Mouse (Mus musculus) kidney, embryonic 14.5 days (tissue): ENCODE results near the gene Gm42674. TPM values are rescaled to one million over a fixed set of nuclear protein-coding genes. Genes with fewer than 3 reads are reported as not detected.
A peak's percentile ranks its signal among the peaks of the same experiment; 100 is the strongest.

Experiments
- ATAC-seq: fragments of 200-750 bp; cut with Nextera tagmentation; 2 replicates; pipeline ENCODE4 v1.8.0; 2017; ENCODE audit warnings: moderate number of reproducible peaks, mild to moderate bottlenecking, moderate TSS enrichment, moderate library complexity; ENCODE audit not compliant: low FRiP score, low TSS enrichment
- H3K27ac ChIP-seq: fragments of 300-500 bp; sonication (generic); 2 replicates; pipeline ENCODE4 v1.5.1; 2014; ENCODE audit warnings: low read depth, mild to moderate bottlenecking, low read length, moderate library complexity, mixed read lengths
- H3K27me3 ChIP-seq: fragments of 300-500 bp; sonication (generic); 2 replicates; pipeline ENCODE4 v1.6.1; 2014; ENCODE audit warnings: mild to moderate bottlenecking, low read length; ENCODE audit not compliant: control insufficient read depth, insufficient read depth
- H3K36me3 ChIP-seq: fragments of 300-500 bp; sonication (generic); 2 replicates; pipeline ENCODE4 v1.6.1; 2014; ENCODE audit warnings: low read length, mixed read lengths; ENCODE audit not compliant: control insufficient read depth, insufficient read depth
- H3K4me1 ChIP-seq: fragments of 300-500 bp; sonication (generic); 2 replicates; pipeline ENCODE4 v1.6.1; 2014; ENCODE audit warnings: low read length, mixed read lengths; ENCODE audit not compliant: control insufficient read depth, insufficient read depth
- H3K4me2 ChIP-seq: fragments of 300-500 bp; sonication (generic); replicated peaks from 2 replicates; pipeline ENCODE4 v1.6.1; 2014; ENCODE audit warnings: low read depth, mild to moderate bottlenecking, low read length
- H3K4me3 ChIP-seq: fragments of 300-500 bp; sonication (generic); 2 replicates; pipeline ENCODE4 v1.5.1; 2014; ENCODE audit warnings: mild to moderate bottlenecking, low read length
- H3K9ac ChIP-seq: fragments of 300-500 bp; sonication (generic); 2 replicates; pipeline ENCODE4 v1.6.1; 2014; ENCODE audit warnings: low read depth, mild to moderate bottlenecking, low read length, moderate library complexity
- H3K9me3 ChIP-seq: fragments of 300-500 bp; sonication (generic); 2 replicates; pipeline ENCODE4 v1.6.1; 2016; ENCODE audit warnings: low read length; ENCODE audit not compliant: control insufficient read depth
- WGBS: fragments of 180-500 bp; shearing (Covaris S2); extraction: QIAGEN DNeasy Blood & Tissue Kit; methylation state at CpG from one replicate; pipeline ENCODE4 v1.1.7; 2014; 5-methylcytosine and 5-hydroxymethylcytosine counted together
- polyA plus RNA-seq: library from polyadenylated mRNA; unstranded; fragments of >200 nt; fragmentation: Nextera tagmentation; extraction: Ambion mirVana; gene quantifications from 2 replicates; pipeline ENCODE4 v1.2.1, GENCODE M21; 2014

The Gm42674 gene
- polyA plus RNA-seq, 1 experiment from 2014 or later, result not detected

GRCm38 (mm10) chr3:90604416-90604815, 2.7 kb downstream of the Gm42674 start:
- no peaks in the 10 kb centered on the region for H3K9me3 ChIP-seq
- no peaks in the 10 kb centered on the region for H3K27me3 ChIP-seq
- no peak overlapping the region for H3K4me2 ChIP-seq
- peak overlapping the region; percentile 55 for H3K27ac ChIP-seq
- peak; percentile 69 for ATAC-seq
- no peak overlapping the region for H3K9ac ChIP-seq
- 58% methylated on average over 4 of the region's 4 CpGs for WGBS
- H3K4me3 ChIP-seq, result no peak overlapping the region
- H3K4me1 ChIP-seq, result peaks cover 18% of the 10 kb centered on the region; the same call in 1 of the 2 replicates
- no peaks in the 10 kb centered on the region for H3K36me3 ChIP-seq

- peak overlapping the region; percentile 55; the same call in 1 of the 2 replicates for H3K27ac ChIP-seq
- no peaks in the 10 kb centered on the region for H3K36me3 ChIP-seq
- WGBS, result 93% methylated on average over 3 of the region's 3 CpGs
- H3K27me3 ChIP-seq, result no peaks in the 10 kb centered on the region
- H3K4me1 ChIP-seq, result peaks cover 18% of the 10 kb centered on the region; the same call in 1 of the 2 replicates
- H3K9ac ChIP-seq, result no peak overlapping the region
- H3K4me2 ChIP-seq, result no peak overlapping the region
- H3K9me3 ChIP-seq, result no peaks in the 10 kb centered on the region
- H3K4me3 ChIP-seq, result no peak overlapping the region
- ATAC-seq, result no peak
Measured at GRCm38 (mm10) chr3:90605049-90605448, 3.3 kb downstream of the Gm42674 start.

- 86% methylated on average over 2 of the region's 2 CpGs for WGBS
- H3K4me2 ChIP-seq, result no peak overlapping the region
- H3K36me3 ChIP-seq, result no peaks in the 10 kb centered on the region
- peak overlapping the region; percentile 49; the same call in 1 of the 2 replicates for H3K27ac ChIP-seq
- no peak for ATAC-seq
- H3K9ac ChIP-seq, result no peak overlapping the region
- peaks cover 18% of the 10 kb centered on the region; the same call in 1 of the 2 replicates for H3K4me1 ChIP-seq
- H3K9me3 ChIP-seq, result no peaks in the 10 kb centered on the region
- no peaks in the 10 kb centered on the region for H3K27me3 ChIP-seq
- no peak overlapping the region for H3K4me3 ChIP-seq
Measured at GRCm38 (mm10) chr3:90605736-90606135, 4.0 kb downstream of the Gm42674 start.

GRCm38 (mm10) chr3:90606185-90606584, 4.5 kb downstream of the Gm42674 start:
- no peaks in the 10 kb centered on the region for H3K9me3 ChIP-seq
- peaks cover 18% of the 10 kb centered on the region; the same call in 1 of the 2 replicates for H3K4me1 ChIP-seq
- H3K4me2 ChIP-seq, result no peak overlapping the region
- H3K4me3 ChIP-seq, result no peak overlapping the region
- peak overlapping the region; percentile 49; the same call in 1 of the 2 replicates for H3K27ac ChIP-seq
- H3K9ac ChIP-seq, result no peak overlapping the region
- ATAC-seq, result peak; percentile 68; the same call in 1 of the 2 replicates
- no peaks in the 10 kb centered on the region for H3K27me3 ChIP-seq
- WGBS, result 79% methylated on average over 6 of the region's 6 CpGs
- no peaks in the 10 kb centered on the region for H3K36me3 ChIP-seq

- H3K27ac ChIP-seq, result no peak overlapping the region
- no peak for ATAC-seq
- no peak overlapping the region for H3K4me2 ChIP-seq
- H3K9me3 ChIP-seq, result no peaks in the 10 kb centered on the region
- no peak overlapping the region for H3K9ac ChIP-seq
- H3K36me3 ChIP-seq, result no peaks in the 10 kb centered on the region
- WGBS, result 81% methylated on average over 3 of the region's 3 CpGs
- no peaks in the 10 kb centered on the region for H3K27me3 ChIP-seq
- H3K4me3 ChIP-seq, result no peak overlapping the region
- H3K4me1 ChIP-seq, result peaks cover 18% of the 10 kb centered on the region; the same call in 1 of the 2 replicates
Measured at GRCm38 (mm10) chr3:90607361-90607760, 5.7 kb downstream of the Gm42674 start.

- Histone ChIP-seq H3K4me3 (no peak within 1 kb of the TSS), H3K4me2 (no peak within 1 kb of the TSS), H3K36me3 (no peaks in the 10 kb centered on the region), H3K4me1 (peaks cover 18% of the 10 kb centered on the region; the same call in 1 of the 2 replicates), H3K27ac (no peak within 1 kb of the TSS), H3K27me3 (no peaks in the 10 kb centered on the region), H3K9me3 (no peaks in the 10 kb centered on the region), H3K9ac (no peak within 1 kb of the TSS)
- ATAC-seq, result no peak
- 66% methylated on average over 3 of the region's 3 CpGs for WGBS
Measured at GRCm38 (mm10) chr3:90608223-90608622, 6.5 kb downstream of the Gm42674 start, which contains the start of gene S100a5. Gene S100a5, plus strand, starts transcription at chr3:90608523.

GRCm38 (mm10) chr3:90609102-90609501, 7.4 kb downstream of the Gm42674 start:
- no peaks in the 10 kb centered on the region for H3K36me3 ChIP-seq
- peaks cover 14% of the 10 kb centered on the region; the same call in 1 of the 2 replicates for H3K4me1 ChIP-seq
- no peaks in the 10 kb centered on the region for H3K9me3 ChIP-seq
- H3K9ac ChIP-seq, result no peak overlapping the region
- H3K27me3 ChIP-seq, result no peaks in the 10 kb centered on the region
- H3K4me3 ChIP-seq, result no peak overlapping the region
- H3K4me2 ChIP-seq, result no peak overlapping the region
- no peak for ATAC-seq
- H3K27ac ChIP-seq, result no peak overlapping the region

DNA sequence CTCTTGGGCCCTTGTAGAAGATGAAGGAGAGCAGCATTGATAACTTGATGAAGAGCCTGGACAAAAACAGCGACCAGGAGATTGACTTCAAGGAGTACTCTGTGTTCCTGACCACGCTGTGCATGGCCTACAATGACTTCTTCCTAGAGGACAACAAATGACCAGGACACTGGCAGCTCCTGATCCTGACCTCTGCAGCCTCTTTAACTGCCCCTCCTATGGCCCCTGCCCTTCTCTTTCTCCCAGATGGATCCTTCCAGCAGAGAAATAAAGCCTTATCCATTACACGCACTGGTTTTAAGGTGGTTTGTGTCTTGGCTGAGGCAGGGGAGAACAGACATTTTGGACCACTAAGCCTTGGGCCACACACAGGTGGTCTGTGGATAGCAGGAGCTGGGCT, 9.8 kb downstream of the Gm42674 start:
- Histone ChIP-seq H3K4me1 (no peaks in the 10 kb centered on the region), H3K27me3 (no peaks in the 10 kb centered on the region), H3K4me3 (no peak overlapping the region), H3K9me3 (no peaks in the 10 kb centered on the region), H3K9ac (no peak overlapping the region), H3K36me3 (no peaks in the 10 kb centered on the region), H3K27ac (no peak overlapping the region), H3K4me2 (no peak overlapping the region)
- 86% methylated on average over 3 of the region's 3 CpGs for WGBS
- ATAC-seq, result no peak

GRCm38 (mm10) chr3:90612061-90612460, 10.4 kb downstream of the Gm42674 start:
- no peak overlapping the region for H3K27ac ChIP-seq
- no peaks in the 10 kb centered on the region for H3K36me3 ChIP-seq
- H3K4me2 ChIP-seq, result no peak overlapping the region
- no peaks in the 10 kb centered on the region for H3K9me3 ChIP-seq
- WGBS, result 59% methylated on average over 4 of the region's 4 CpGs
- no peak overlapping the region for H3K9ac ChIP-seq
- H3K4me1 ChIP-seq, result no peaks in the 10 kb centered on the region
- no peak for ATAC-seq
- no peaks in the 10 kb centered on the region for H3K27me3 ChIP-seq
- H3K4me3 ChIP-seq, result no peak overlapping the region
